Mouse (Mus musculus): ENCODE data around the gene Gm10447.
"Not testable (repeated sequence)": the region's sequence is repeated elsewhere in the genome, so short reads cannot be mapped to it uniquely, and the experiment has no call there.

DNA sequence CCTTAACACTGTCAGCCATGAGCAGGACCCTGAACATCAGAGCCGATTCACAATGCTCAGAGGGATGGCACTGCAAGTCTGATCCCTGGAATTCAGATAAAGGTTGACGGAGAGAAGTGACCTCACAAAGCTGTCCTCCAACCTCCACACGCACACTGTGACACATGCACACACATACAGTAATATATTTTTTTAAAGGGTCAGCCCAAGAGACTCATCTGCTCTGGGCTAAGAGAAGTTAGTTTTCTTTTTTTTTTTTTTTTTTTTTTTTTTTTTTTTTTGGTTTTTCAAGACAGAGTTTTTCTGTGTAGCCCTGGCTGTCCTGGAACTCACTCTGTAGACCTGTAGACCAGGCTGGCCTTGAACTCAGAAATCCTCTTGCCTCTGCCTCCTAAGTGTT is 30.0 kb downstream of the Gm10447 start:
- not testable (repeated sequence) for TF ChIP-seq CTCF (IDR thresholded peaks at IDR 0.05; ENCODE audit: borderline replicate concordance, insufficient read depth, low read length); POLR2A (IDR thresholded peaks at IDR 0.05; ENCODE audit: low read depth, low read length)
